Mouse (Mus musculus): ENCODE data around the gene Pnrc2.

Gene Pnrc2

DNA sequence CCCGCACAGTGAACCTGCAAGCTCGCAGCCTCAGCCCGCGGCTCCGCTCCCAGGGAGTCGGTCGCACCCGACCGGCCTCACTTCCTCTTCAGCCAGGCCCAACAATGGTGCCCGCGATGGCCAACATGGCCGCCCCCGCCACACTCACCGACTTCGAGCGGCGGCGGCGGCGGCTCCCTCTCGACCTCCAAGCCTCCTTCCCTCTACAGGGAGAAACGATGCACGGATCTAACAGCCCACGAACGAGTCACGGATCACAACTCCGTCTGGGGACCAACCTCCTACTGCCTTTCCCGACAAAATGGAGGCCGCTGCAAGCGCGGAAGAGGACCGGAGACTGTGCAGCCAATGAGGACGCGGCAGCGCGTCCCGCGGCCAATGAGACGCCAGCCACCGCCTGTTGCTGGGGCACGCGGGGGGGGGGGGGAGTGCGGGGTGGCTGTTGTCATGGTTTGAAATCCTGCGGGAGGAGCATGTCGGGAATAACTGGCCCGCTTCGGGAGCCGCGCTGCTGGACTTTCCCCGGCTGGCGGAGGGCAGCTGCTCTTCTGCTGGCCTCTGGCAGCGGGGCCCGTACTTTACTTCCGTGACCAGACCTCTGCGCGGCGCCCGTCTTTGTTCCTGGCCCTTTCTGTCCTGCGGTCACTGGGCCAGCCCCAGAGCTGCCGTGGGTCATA lies at the start of gene Pnrc2:
TSS of gene Pnrc2 (minus strand) at position 325 of the 677 bp plus-strand sequence.
- DNase-seq (ENCODE audit: low read depth, low spot score) = peak; percentile 94

DNA sequence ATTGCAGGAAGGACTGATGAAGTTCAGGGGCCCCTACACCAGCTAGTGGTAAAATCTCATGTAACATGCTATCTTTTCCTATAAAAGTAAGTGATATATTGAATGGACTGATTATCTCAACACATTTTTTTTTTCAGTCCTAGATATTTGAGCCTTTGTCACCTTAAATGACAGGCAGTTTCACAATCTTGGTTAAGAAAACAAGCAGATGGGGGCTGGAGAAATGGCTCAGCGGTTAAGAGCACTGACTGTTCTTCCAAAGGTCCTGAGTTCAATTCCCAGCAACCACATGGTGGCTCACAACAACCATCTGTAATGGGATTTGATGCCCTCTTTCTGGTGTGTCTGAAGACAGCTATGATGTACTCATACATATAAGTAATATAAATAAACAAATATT lies 48.5 kb upstream of the Pnrc2 start:
- no peak for DNase-seq (ENCODE audit: low read depth, low spot score)

DNA sequence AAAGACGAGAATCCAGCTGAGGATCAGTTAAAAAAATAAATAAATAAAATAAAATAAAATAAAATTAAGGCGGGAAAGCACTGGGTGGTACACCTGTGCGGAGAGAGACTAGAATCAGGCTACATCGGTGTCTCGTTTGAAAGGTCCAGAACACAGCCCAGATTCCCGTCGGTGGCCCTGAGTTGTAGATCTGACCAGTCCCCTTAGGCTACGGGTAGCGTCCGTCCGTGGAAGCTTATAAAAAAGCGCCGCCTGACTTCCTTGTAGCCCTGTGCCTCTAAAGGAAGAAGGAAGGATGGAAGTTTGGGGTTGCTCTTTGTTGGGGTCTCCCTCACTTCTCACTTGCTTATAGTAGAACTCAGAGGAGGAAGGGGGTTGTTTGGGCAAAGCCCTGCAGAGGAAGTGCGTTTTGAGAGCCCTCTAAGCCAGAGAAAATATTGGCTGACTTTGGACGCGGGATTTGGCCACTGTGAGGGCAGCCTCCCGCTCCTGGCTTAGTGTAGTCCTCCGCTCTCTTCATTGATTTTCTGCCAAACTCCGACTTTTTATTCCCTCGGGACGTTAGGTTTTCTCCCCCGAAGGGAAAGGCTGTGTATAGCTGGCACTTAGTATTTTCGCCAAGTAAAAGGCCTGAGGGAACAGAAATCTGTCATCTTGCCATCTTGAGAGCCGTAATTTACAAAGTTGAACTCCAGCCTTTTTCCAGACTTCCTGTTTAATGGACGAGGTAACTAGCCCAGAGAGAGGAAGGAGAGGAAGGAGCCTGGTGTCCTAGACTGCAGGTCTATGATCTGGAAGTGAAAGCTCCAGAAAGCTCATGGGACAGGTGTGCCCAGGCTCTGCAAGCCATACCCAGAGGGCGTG lies 47.8 kb upstream of the Pnrc2 start:
- peak; percentile 16 for DNase-seq (ENCODE audit: low read depth, low spot score)

DNA sequence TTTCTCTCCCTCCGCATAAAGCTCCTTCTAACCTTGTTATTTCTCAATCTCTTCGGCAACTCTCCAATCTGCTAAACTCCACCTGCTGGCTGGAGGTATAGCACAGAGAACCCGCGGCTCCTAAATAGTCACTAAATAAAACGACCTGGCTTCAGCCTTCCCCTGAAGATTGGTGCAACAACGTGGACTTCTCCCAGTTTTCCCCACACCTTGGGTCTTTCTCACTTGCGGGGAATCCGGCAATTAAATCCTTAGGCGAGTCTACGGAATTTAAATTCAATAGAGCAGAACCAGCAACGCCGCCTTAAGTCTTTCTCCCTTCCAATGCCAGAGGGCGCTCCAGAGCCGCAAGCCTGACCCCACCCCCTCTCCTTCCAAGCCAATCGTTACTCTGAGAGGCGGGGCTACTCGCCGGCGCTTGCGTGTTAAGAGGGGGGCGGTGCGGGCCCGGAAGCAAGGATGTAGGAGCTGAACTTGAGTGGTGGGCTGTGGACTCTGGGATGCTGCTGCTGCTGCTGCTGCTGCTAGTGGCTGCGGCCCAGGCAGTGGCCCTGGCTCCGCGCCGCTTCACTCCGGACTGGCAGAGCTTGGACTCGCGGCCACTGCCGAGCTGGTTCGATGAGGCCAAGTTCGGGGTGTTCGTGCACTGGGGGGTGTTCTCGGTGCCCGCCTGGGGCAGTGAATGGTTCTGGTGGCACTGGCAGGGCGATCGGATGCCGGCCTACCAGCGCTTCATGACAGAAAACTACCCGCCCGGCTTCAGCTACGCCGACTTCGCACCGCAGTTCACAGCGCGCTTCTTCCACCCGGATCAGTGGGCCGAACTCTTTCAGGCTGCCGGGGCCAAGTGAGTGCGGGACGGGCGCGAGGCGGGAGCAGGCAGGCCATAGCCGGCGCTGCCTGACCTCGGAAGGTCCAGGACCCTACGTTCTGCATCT lies 46.9 kb upstream of the Pnrc2 start, which contains the start of gene Fuca1:
TSS of gene Fuca1 (plus strand) at position 432 of the 938 bp plus-strand sequence.
- DNase-seq (ENCODE audit: low read depth, low spot score) = peak; percentile 94

DNA sequence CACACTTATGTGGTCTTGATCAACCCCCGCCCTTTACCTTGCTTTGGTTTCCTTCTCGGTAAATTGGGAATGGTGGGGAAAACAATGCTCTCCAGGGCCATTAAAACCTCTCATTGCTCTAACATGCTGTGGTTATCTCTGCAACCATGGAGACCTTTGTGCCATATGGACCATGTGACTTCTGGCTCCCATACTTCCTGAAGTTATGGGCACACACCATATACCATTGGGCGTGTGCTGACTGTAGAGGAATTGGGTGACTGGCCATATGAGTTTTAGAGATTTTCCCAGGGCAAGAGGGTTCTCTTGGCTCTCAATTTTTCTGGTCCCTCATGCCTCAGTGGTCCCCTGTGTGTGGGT lies 45.6 kb upstream of the Pnrc2 start:
- DNase-seq (ENCODE audit: low read depth, low spot score) = no peak

DNA sequence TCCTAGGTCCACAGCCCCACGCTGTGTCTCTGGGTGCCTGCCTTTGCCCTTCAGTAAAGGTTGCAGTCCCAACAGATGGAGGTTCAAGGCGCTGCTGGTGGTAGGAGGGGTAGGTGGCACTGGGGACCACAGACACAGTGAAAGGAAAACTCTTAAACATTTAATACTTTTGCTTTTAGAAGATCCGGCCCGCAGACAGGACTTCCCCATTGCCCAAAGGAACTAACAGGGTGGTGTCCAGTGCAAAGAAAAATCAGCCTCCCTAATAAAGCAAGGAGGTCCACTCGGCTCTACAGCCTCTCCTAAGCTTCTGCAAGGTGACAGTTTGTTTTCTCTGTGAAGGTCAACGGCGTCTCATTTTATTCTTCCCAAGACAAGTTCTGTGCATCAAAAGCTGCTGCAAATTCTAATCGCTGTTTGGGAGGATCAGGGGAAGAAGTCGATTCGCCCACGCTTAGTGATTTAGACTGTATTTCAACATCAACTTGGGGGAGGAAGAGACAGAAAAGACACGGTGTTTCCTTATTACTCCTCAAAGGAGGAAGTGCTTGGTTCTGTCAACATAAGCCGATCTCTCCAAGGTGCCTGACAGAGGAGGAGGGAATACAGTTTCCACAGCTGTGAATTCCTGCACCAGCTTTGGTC lies 45.1 kb upstream of the Pnrc2 start:
- DNase-seq (ENCODE audit: low read depth, low spot score) = no peak

DNA sequence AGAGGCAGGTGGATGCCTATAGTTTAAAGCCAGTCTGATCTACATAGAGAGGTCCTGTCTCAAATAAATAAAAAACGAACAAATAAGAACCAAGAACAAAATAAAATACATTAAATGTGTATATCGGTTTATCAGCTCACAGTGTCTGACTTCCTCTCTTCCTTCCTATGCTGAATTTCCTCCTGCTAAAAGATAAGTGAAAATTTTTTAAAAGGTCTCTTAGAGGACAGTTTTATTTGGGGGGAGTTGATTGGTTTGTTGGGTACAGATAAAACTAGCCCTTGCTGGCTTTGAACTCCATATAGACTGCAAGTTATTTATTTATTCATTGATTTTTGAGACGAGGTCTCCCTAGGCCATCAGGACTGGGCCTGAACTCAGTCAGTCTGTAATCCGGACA lies 39.8 kb upstream of the Pnrc2 start:
- DNase-seq (ENCODE audit: low read depth, low spot score) = no peak

DNA sequence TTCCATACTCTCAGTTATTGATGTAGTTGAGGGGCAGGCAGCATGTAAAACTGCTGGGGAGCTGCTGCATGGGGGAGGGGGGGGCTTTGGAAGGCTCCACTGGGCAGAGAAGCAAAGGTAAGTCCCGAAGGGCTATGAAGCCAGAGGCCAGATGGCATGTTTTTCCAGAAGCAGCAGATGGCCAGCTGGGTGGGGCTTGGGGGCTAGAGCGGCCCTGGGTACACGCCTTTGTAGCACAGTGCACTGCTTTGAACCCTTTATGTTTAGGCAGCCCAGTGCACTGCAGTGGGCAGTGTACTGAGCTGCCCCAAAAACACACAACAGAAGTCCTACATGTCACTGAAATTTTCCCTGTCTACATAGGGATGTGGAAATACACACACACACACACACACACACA lies 39.2 kb upstream of the Pnrc2 start:
- no peak for DNase-seq (ENCODE audit: low read depth, low spot score)

DNA sequence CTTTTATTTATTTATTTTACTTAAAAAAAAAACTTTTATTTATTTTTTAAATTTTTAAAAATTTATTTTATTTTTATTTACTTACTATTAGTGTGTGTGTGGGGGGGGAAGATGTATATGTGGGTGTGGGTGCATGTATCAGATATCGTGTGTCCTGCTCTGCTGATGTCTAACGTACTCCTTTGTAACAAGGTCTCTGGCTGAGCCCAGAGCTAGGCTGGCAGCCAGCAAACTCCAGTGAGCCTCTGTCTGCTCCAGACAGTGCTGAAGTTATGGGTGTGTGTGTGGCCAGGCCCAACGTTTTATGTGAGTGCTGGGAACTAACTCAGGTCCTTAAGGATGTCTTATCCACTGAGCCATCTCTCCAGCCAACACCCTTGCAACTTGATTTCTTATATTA lies 38.5 kb upstream of the Pnrc2 start:
- no peak for DNase-seq (ENCODE audit: low read depth, low spot score)

DNA sequence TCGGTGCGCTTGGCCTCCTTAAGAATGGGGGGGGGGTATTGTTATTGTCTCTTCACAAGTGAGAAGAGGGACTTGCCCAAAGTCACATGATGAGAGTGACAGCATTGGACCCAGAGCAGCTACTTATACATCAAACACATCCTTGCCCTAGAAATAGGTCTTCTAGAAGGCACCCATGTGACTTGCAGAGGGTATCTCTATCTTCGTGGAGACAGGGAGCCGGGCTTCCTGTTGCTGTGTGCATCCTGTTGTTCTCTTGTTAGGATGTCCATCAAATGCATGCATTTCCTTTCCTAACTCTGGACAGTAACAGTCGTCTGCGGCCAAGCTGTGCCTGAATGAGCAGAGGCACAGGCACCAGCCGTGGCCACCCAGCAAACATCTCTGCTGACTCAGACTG lies 37.9 kb upstream of the Pnrc2 start:
- DNase-seq (ENCODE audit: low read depth, low spot score) = no peak

DNA sequence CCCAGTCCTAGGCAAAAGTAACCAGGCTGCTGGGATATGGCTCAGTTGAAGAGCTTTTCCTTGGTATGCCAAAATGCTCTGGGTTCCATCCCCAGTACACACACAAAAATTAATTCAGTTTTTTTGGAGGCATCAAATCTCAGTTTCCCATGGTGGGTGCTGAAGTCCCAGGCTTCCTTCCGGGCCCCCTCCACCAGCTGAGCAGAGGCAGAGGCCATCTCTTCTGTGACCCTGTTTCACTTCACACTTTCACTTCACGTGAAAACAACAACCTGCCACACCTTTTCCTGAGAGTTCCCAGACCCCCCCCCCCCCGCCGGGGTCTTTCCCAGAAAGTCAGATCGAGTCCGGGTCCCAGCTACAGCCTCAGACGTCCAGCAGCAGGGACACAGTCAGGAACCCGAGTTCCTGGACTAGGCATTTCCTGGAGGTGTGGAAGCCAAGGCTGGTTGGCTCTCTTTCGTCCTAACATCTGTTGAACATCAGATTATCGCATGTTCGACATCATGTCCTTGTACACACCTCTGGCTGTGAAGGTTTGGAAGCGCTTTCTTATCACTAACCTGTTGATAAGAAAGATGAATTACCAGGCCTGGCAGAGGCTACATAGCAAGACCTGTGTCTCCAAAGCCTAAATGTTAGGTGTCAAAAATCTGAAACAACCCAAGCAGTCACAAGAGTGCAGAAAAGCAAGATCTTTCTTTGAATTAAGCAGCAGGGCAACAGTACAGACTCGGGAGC lies 35.8 kb upstream of the Pnrc2 start:
- DNase-seq (ENCODE audit: low read depth, low spot score) = no peak

DNA sequence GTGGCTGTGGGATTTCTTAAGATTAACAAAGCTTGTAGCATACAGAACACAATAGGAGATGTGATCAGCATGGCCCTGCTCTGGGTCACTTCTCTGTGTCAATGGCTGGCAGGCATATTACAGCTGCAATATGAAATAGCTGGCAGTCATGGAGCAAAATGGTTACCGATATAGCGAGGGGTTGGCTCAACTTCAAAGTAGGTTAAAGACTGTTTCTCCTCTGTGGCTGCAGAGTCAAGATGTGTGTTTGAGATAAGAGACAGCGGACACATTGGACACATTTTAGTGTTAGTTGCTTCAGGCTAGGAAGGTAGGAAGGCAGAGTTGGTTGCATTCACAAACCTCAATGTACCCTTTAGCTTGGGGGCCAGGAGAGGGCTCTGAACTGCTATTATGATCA lies 33.0 kb upstream of the Pnrc2 start:
- no peak for DNase-seq (ENCODE audit: low read depth, low spot score)

DNA sequence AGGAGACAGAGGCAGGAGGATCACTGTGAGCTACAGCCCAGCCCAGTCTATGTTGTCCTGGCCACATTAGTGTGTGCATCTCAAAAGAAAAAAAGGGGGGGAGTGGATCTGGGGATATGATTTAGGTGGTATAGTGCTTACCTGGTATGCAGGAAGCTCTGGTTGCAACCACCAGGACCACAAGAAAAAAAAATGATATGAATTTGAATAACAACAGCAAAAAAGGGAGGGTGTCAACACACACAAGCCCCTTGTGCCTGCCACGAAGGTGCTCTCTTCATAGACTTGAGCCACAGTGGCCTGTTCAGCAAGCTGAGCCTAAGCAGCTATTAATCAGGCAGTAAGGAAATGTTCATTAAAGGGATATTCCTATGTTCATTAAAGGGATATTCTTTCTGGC lies 31.2 kb upstream of the Pnrc2 start:
- DNase-seq (ENCODE audit: low read depth, low spot score) = no peak

DNA sequence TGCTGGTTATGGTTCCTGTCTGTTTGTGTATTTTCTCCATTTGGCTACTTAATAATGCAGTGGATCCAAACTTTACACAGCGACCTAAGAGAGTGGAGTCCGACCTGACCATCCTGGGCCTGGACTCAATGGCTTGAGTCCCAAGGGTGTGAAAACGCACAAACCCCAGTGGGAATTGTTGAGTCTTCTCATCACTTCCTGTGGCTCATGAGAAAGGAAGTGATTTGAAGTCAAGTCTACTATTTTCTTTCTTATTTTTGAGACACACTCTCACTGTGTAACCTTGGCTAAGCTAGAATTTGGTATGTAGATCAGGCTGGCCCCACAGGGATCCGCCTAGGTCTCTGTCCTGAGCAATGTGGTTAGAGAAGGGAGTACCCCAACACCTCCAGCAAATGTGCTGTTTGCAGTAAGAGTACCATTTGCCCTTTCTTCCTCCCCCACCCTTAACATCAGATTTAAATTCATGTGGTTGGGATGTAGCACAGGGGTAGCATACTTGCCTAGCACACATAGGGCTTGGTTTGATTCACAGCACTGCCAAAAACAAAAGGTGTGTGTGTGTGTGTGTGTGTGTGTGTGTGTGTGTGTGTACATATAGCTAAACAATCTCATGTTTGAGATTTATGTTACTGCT lies 29.1 kb upstream of the Pnrc2 start:
- DNase-seq (ENCODE audit: low read depth, low spot score) = no peak

DNA sequence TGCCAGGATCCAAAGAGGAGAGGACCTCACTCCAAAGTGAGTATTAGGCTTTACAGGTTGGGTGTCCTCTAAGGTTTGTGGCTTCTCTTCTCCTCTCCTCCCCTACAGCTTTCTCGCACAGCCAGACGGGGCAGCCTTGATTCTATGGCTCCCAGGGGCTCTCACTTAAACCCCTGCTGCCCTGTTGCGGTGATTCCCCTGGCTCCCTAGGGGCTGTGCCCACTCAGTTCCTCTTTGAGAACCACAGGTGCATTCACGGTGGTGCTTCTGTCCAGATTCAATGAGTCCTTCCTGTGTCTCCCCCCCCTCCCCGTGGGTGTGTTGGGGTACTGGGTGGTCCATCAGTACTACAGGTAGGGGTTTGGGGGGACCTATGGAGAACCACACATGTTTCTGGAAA lies 26.4 kb upstream of the Pnrc2 start:
- DNase-seq (ENCODE audit: low read depth, low spot score) = no peak

DNA sequence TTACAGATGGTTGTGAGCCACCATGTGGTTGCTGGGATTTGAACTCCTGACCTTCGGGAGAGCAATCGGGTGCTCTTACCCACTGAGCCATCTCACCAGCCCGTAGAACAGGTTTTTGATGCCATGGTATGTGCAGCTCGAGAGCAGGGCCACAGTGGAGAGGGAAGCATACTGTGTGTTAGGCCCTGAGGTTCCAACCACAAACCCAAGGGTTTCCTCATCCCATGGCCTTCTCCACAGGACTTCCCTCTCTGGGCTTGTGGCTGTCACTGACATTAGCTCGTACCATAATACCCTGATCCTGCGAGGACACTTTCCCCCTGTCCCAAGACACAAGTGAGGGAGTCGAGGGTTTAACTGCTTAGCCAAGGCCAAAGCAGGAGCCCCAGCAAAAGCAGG lies 25.4 kb upstream of the Pnrc2 start:
- DNase-seq (ENCODE audit: low read depth, low spot score) = no peak

DNA sequence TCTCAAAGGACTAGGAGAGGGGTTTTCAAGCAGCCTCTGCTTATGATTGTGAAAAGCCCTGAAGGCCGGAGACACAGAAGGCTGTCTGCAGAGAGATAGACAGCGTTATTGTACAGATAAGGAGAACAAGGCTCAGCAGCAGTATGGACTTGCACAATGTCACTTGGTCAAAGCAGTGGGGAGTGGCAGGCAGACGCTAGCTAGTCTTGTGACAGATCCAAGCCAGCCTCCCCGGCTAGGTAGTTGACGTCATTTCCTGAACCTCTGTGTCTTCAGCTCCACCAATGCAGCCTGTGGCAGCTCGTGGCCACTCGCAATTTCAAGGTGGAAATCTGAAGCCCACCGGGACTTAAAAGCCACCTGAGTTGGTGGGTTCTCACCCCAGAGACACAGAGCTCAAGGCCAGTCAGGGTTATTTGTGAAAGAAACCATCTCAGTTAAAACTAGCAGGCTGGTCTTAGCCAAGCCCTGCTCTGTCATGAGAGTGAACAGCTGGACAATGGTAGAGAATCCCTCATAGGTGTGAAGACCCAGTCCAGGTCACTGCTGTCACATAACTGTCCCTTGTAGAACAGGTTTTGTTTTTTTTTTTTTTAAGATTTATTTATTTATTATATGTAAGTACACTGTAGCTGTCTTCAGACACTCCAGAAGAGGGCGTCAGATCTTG lies 24.9 kb upstream of the Pnrc2 start:
- no peak for DNase-seq (ENCODE audit: low read depth, low spot score)

DNA sequence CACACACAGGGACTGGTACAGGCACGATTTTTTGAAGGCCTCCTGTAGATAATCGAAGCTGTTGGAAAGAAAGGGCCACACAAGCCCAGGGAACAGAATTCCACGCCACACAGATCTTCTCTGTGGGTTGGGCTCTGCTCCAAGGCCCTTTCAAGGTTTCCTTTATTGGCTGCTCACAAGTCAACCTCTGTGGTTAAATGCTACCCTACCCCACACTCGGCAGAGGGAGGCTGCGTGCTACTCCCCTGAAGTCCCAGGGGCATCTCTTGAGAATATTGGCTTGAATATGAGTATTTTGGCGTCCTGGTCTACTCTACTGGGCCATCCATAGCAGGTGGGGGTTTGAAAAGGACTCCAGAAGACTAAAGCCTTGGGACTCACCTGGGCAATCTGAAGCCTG lies 22.5 kb upstream of the Pnrc2 start:
- DNase-seq (ENCODE audit: low read depth, low spot score) = no peak

DNA sequence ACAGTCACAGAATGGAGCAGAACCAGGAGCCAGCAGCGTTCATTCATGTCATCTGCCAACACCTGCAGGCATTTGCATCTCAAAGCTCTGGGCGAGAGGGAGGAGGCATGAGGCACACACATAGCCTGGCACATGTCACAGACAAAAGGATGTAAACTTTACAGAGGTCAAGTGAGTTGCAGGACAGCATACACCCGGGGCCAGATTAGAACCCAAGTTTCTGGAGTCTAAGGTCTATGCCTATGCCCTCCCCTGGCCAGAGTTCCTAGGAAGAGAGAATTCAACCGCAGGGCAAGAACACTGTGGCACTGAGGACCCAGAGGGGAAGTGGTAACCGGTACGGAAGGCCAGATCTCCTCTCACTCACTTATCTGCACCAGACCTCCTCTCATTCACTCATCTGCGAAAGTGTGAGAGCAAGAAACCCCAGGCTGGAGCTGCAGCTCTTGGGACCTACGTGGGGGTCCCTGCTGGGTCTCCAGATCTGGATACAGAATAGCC lies 21.5 kb upstream of the Pnrc2 start, which contains the start of gene Cnr2:
TSS of gene Cnr2 (plus strand) at position 324 of the 501 bp plus-strand sequence.
- no peak for DNase-seq (ENCODE audit: low read depth, low spot score)

DNA sequence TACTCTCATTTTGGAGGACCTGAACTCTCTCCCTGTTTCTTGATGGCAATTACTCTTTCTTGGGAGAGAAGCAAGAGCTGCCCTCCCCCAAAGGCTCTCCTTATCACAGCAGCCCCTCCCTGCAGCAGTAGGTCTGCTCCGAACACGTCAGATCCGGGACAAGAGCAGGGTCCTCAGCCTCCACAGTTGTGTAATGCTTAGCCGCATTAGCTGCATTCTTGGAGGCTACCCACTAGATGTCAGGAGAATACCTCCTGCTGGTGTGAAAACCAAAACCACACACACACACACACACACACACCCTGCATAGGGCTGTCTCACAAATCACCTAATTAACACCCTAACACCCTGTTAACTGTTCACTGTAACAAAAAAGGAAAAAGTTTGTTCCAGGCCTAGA lies 19.2 kb upstream of the Pnrc2 start:
- DNase-seq (ENCODE audit: low read depth, low spot score) = no peak

Data from forelimb bud, embryonic 11.5 days (tissue).